Mouse (Mus musculus) ES-Bruce4 (cell line): ENCODE data around the gene Nkx1-1.

ENCODE experiments used
- CTCF ChIP-seq: IDR thresholded peaks from one replicate; pipeline ENCODE4 v1.8.1; 2011; ENCODE audit warnings: low read depth, low read length
- POLR2A ChIP-seq: IDR thresholded peaks from one replicate; pipeline ENCODE4 v1.8.1; 2011; ENCODE audit warnings: low read length; ENCODE audit not compliant: insufficient read depth

DNA sequence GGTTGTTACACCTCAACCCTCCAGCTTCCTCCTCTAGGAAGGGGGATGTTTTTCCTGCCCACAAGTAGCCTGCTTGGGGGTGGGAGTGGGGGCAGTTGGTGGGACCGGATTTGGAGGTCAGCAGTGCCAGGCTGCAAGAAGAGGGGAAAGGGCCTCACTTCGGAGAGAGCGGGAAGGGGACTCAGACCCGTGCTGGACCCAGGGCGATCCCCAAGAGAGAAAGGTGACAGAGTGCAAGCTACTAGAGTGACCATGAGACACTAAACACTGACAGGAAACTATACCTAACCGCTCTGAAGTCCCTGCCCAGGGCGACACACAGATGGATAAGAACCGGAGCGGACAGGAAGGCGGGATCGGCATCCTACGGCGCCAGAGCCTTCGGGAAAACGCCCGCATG, 3.7 kb downstream of the Nkx1-1 start:
- TF ChIP-seq POLR2A (no peak), CTCF (no peak)
